Mouse (Mus musculus) lung, postnatal 36 days (tissue): ENCODE measurements around the gene Gm21954.

Experiments used
- DNase-seq: peaks from one replicate; pipeline ENCODE4 v3.0.0; 2022; ENCODE audit warnings: mixed read lengths

Gene Gm21954

GRCm38 (mm10) chr3:55461685-55462655, 10.0 kb downstream of the Gm21954 start:
- no peak for DNase-seq

- DNase-seq, result no peak
Measured at GRCm38 (mm10) chr3:55461092-55461491, 10.9 kb downstream of the Gm21954 start.

GRCm38 (mm10) chr3:55452464-55452863, 19.5 kb downstream of the Gm21954 start:
- peak; percentile 69 for DNase-seq

- no peak for DNase-seq
Measured at GRCm38 (mm10) chr3:55451877-55452276, 20.1 kb downstream of the Gm21954 start.

GRCm38 (mm10) chr3:55451035-55451434, 21.0 kb downstream of the Gm21954 start:
- DNase-seq, result no peak

GRCm38 (mm10) chr3:55449148-55449547, 22.9 kb downstream of the Gm21954 start:
- no peak for DNase-seq

GRCm38 (mm10) chr3:55447486-55448460, 24.2 kb downstream of the Gm21954 start:
- peak; percentile 7 for DNase-seq

GRCm38 (mm10) chr3:55446681-55447080, 25.3 kb downstream of the Gm21954 start:
- no peak for DNase-seq

GRCm38 (mm10) chr3:55443725-55444124, 28.3 kb downstream of the Gm21954 start:
- DNase-seq, result no peak

- no peak for DNase-seq
Measured at GRCm38 (mm10) chr3:55443271-55443670, 28.7 kb downstream of the Gm21954 start.

- DNase-seq, result no peak
Measured at GRCm38 (mm10) chr3:55442012-55442645, 29.9 kb downstream of the Gm21954 start.

GRCm38 (mm10) chr3:55440342-55440741, 31.7 kb downstream of the Gm21954 start:
- DNase-seq, result no peak

GRCm38 (mm10) chr3:55438824-55439446, 33.1 kb downstream of the Gm21954 start:
- no peak for DNase-seq

- DNase-seq, result no peak
Measured at GRCm38 (mm10) chr3:55434276-55434675, 37.7 kb downstream of the Gm21954 start.

GRCm38 (mm10) chr3:55431223-55431622, 40.8 kb downstream of the Gm21954 start:
- DNase-seq, result no peak

GRCm38 (mm10) chr3:55430022-55430549, 41.9 kb downstream of the Gm21954 start:
- DNase-seq, result no peak

- DNase-seq, result no peak
Measured at GRCm38 (mm10) chr3:55423640-55424397, 48.2 kb downstream of the Gm21954 start.

GRCm38 (mm10) chr3:55420436-55421083, 51.5 kb downstream of the Gm21954 start:
- DNase-seq, result no peak

- no peak for DNase-seq
Measured at GRCm38 (mm10) chr3:55419334-55419733, 52.7 kb downstream of the Gm21954 start.

- no peak for DNase-seq
Measured at GRCm38 (mm10) chr3:55418845-55419244, 53.2 kb downstream of the Gm21954 start.

- no peak for DNase-seq
Measured at GRCm38 (mm10) chr3:55415527-55415950, 56.5 kb downstream of the Gm21954 start.
